Mouse (Mus musculus) CH12F3 (cell line): ENCODE data around the gene Gm20812.
"Not testable (repeated sequence)": the region's sequence is repeated elsewhere in the genome, so short reads cannot be mapped to it uniquely, and the experiment has no call there.

Experiments used
- in situ Hi-C: fragments of 300-500 bp; cut with MboI; formaldehyde crosslinking; loops from 2 replicates; pipeline ENCODE4 v1.14.3; 2020; ENCODE audit warnings: low sequenced_read_pairs

Gm20812 gene

DNA sequence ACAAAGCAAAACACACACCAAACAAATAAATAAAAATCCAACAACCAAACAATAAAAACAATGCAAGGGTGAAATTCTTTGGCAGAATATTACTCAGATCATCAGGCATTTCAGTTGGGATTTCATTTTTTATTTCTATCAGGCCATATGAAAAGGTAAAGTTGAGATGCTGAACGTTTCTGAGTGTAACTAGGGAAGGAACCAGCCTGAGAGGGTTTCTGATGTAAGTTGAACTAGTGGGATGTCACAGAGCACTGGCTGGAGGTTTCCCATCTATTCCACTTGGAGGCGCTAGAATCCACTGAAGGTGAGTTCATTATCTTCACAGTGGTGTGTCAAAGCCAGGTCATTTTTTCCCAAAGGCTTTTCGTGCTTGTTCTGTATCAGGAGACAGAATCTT lies at the start of gene Gm20812:
Gene Gm20812, plus strand, starts transcription at position 301 of the 400 bp plus-strand sequence.
- in situ Hi-C loops = not testable (repeated sequence)
